Mouse (Mus musculus) forebrain, embryonic 14.5 days (tissue): Measurements from ENCODE around the gene Shisa6. TPM values are rescaled to one million over a fixed set of nuclear protein-coding genes. Genes with fewer than 3 reads are reported as not detected.
A peak's percentile ranks its signal among the peaks of the same experiment; 100 is the strongest.
"Not testable (repeated sequence)": the region's sequence is repeated elsewhere in the genome, so short reads cannot be mapped to it uniquely, and the experiment has no call there.

ENCODE experiments used
- ATAC-seq: fragments of 200-750 bp; cut with Nextera tagmentation; 2 replicates; pipeline ENCODE4 v1.8.0; 2017; ENCODE audit warnings: mild to moderate bottlenecking, moderate library complexity
- DNase-seq: peaks from one replicate; pipeline ENCODE4 v3.0.0-alpha.2; 2015; ENCODE audit warnings: low spot score
- H3K27ac ChIP-seq: fragments of 300-500 bp; sonication (generic); 2 replicates; pipeline ENCODE4 v1.5.1; 2014; ENCODE audit warnings: low read depth, mild to moderate bottlenecking, control low read depth, low read length, moderate library complexity
- H3K27me3 ChIP-seq: fragments of 300-500 bp; sonication (generic); replicated peaks from 2 replicates; pipeline ENCODE4 v1.6.1; 2014; ENCODE audit warnings: low read length, control low read depth, mixed read lengths; ENCODE audit not compliant: control insufficient read depth, insufficient read depth
- H3K36me3 ChIP-seq: fragments of 300-500 bp; sonication (generic); 2 replicates; pipeline ENCODE4 v1.6.1; 2014; ENCODE audit warnings: low read length, control low read depth; ENCODE audit not compliant: control insufficient read depth, insufficient read depth
- H3K4me1 ChIP-seq: fragments of 300-500 bp; sonication (generic); 2 replicates; pipeline ENCODE4 v1.6.1; 2014; ENCODE audit warnings: antibody characterized with exemption, low read length, control low read depth; ENCODE audit not compliant: control insufficient read depth, insufficient read depth
- H3K4me2 ChIP-seq: fragments of 300-500 bp; sonication (generic); 2 replicates; pipeline ENCODE4 v1.6.1; 2014; ENCODE audit warnings: mild to moderate bottlenecking, control low read depth, low read length
- H3K4me3 ChIP-seq: fragments of 300-500 bp; sonication (generic); 2 replicates; pipeline ENCODE4 v1.5.1; 2014; ENCODE audit warnings: low read depth, low read length, control low read depth
- H3K9ac ChIP-seq: fragments of 300-500 bp; sonication (generic); 2 replicates; pipeline ENCODE4 v1.6.1; 2014; ENCODE audit warnings: mild to moderate bottlenecking, low read length, control low read depth, moderate library complexity
- H3K9me3 ChIP-seq: fragments of 300-500 bp; sonication (generic); replicated peaks from 2 replicates; pipeline ENCODE4 v1.6.1; 2016; ENCODE audit warnings: low read length, control low read depth, mixed read lengths; ENCODE audit not compliant: control insufficient read depth
- WGBS: fragments of 180-500 bp; shearing (Covaris S2); extraction: QIAGEN DNeasy Blood & Tissue Kit; methylation state at CpG from one replicate; pipeline ENCODE4 v1.1.7; 2014; 5-methylcytosine and 5-hydroxymethylcytosine counted together
- polyA plus RNA-seq: library from polyadenylated mRNA; unstranded; fragments of >200 nt; fragmentation: Nextera tagmentation; extraction: Ambion mirVana; gene quantifications from 2 replicates; pipeline ENCODE4 v1.2.1, GENCODE M21; 2014

Gene Shisa6
- polyA plus RNA-seq, 1 experiment from 2014 or later = 1.7 TPM

DNA sequence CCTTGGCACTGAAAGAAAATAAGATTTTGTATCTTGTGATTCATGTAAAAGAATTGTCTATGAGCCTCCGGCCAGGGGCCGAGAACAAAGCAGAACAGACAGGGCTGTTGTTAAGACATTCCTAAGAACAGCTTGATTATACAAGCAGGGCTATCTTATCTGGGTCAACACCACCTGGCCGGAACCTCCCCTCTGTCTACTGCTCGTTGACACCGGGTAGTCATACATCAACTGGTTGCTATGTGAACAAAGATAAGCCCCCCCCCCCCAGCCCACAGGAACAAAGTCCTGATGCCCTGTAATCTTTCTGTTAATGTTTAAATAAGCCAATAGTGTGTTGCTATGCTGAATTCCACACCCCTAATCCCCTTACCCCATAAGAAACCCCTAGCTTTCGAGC lies 117.0 kb downstream of the Shisa6 start:
- not testable (repeated sequence) for H3K9me3 ChIP-seq, H3K36me3 ChIP-seq, H3K9ac ChIP-seq, H3K4me1 ChIP-seq, ATAC-seq, H3K27me3 ChIP-seq, H3K4me2 ChIP-seq, DNase-seq, H3K27ac ChIP-seq, H3K4me3 ChIP-seq
- 84% methylated on average over 6 of the region's 6 CpGs for WGBS

- Histone ChIP-seq H3K27ac (no peak overlapping the region; the same call in 1 of the 2 replicates), H3K9ac (no peak overlapping the region), H3K4me1 (no peaks in the 10 kb centered on the region; the same call in 1 of the 2 replicates), H3K36me3 (no peaks in the 10 kb centered on the region), H3K4me3 (no peak overlapping the region), H3K4me2 (no peak overlapping the region), H3K9me3 (no peaks in the 10 kb centered on the region), H3K27me3 (no peaks in the 10 kb centered on the region)
- WGBS = 47% methylated on average over 7 of the region's 7 CpGs
- DNase-seq (peak; percentile 17), ATAC-seq (no peak)
Measured at GRCm38 (mm10) chr11:66400036-66400435, 125.7 kb downstream of the Shisa6 start.

DNA sequence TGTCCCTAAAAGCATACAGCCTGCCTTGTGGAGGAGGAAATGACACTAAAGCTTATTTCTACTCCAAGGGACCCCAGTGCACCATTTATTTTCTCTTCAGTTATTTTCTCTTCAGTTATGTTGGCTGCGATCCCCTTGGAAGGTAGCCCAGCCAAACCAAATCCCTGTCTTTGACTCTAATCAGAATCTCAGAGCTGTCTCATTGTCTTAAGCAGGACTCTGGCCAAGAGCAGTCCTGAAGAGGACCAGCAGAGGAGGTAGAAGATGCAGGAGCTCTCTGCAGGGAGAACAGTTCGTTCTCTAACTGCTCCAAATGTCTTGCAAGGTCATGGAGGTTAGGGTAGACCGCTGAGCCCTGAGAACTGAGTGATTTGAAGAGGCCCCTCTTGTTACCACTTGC lies 138.2 kb downstream of the Shisa6 start:
- no peak overlapping the region for H3K9ac ChIP-seq
- peaks cover 4% of the 10 kb centered on the region; the same call in 1 of the 2 replicates for H3K4me1 ChIP-seq
- 60% methylated on average over 3 of the region's 3 CpGs for WGBS

DNA sequence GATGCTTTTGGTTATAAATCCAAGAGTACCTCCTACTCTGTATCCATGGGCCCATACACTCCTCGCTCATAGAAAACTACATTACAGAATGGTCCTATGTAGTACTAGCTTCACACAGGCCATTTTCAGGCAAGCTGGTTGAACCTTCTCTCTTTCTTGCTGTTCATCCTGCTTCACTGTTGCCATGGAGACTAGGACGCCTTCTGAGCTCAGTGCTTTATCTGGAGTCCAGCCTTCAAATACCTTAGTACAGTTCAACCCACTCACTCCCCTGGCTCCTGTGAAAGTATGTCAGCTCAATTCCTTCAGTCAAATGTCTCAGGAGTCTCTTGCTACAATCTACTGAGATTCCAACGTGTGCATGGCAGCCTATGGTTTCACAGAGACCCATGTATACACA lies 154.0 kb downstream of the Shisa6 start:
- Histone ChIP-seq H3K27ac (no peak overlapping the region), H3K4me2 (no peak overlapping the region), H3K9me3 (no peaks in the 10 kb centered on the region), H3K27me3 (no peaks in the 10 kb centered on the region), H3K36me3 (no peaks in the 10 kb centered on the region), H3K4me1 (no peaks in the 10 kb centered on the region), H3K4me3 (no peak overlapping the region), H3K9ac (no peak overlapping the region)
- ATAC-seq (no peak), DNase-seq (peak; percentile 27)
- 69% methylated on average over 3 of the region's 3 CpGs for WGBS

More for the DNA sequence above, 138.2 kb downstream of the Shisa6 start:
- Histone ChIP-seq H3K9me3 (no peaks in the 10 kb centered on the region), H3K4me2 (no peak overlapping the region), H3K4me3 (no peak overlapping the region), H3K36me3 (no peaks in the 10 kb centered on the region), H3K27ac (no peak overlapping the region), H3K27me3 (no peaks in the 10 kb centered on the region)
- ATAC-seq (no peak), DNase-seq (peak; percentile 56)

DNA sequence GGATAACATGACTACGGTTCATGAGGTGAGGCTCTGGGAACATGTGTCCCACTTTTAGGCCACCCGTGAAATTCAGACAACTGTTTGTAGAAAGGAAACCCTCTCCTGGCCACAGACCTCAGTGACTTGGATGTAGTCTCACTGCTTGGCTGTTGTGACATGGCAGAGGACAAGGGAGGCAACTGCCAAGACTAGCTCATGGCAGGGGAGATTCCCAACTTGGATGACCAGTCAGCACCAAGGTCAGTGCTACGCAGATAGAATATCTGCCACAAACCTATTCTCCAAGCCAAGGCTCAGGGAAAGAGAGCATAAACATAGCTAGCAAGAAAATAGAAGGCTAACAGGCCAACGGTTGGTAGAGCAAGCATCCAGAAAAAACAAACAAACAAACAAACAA lies 156.0 kb downstream of the Shisa6 start:
- WGBS = 90% methylated on average over 4 of the region's 4 CpGs
- no peak for DNase-seq
- Histone ChIP-seq H3K4me3 (no peak overlapping the region), H3K4me1 (no peaks in the 10 kb centered on the region), H3K9me3 (no peaks in the 10 kb centered on the region), H3K36me3 (no peaks in the 10 kb centered on the region), H3K27me3 (no peaks in the 10 kb centered on the region), H3K9ac (no peak overlapping the region), H3K27ac (no peak overlapping the region), H3K4me2 (no peak overlapping the region)
- no peak for ATAC-seq

DNA sequence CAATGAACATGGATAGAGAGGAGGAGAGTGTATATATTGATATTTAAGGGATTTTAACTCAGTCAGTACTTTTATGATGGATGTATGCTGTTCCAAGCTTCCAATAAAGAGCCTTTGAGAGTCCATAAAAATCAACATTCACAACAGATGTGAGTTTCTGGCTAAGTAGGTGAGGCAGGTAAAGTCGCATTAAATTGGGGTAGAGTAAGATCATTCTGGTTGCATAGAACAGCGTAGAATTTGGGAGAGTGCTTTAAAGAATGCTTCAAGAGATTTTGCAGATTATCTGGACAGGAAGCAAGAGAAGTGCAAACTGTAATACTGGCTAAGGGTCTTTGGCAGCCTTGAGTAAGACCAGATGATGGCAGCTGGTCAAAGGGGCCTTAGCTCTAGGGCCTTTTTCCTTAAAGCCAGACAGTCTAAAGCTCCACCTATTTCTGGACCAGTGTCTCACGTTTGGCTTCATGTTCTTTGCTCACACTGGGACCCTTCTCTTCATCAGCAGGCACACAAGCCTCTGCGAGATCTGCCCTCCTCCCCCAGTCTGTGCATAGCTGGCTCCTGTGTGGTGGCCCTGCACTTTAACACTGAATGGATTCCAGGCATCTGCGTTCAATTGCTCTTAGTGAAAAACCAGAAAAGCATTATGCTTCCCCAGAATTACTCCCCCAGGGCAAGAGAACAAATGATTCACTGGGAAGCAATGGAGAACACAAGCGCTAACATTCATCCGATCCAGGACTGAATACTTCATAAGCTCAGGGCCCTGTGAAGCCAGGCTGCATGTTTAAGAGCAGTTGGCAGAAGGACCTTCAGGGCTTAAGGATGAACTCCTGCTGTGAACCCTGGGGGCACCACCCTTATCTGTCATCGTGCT lies 158.7 kb downstream of the Shisa6 start:
- H3K4me2 ChIP-seq = no peak overlapping the region
- H3K27me3 ChIP-seq = no peaks in the 10 kb centered on the region
- no peaks in the 10 kb centered on the region for H3K4me1 ChIP-seq
- H3K36me3 ChIP-seq = no peaks in the 10 kb centered on the region
- 59% methylated on average over 8 of the region's 8 CpGs for WGBS
- DNase-seq (no peak), ATAC-seq (no peak)
- H3K4me3 ChIP-seq = no peak overlapping the region
- H3K9ac ChIP-seq = no peak overlapping the region
- H3K27ac ChIP-seq = no peak overlapping the region
- no peaks in the 10 kb centered on the region for H3K9me3 ChIP-seq

- no peak overlapping the region for H3K9ac ChIP-seq
- no peak overlapping the region for H3K27ac ChIP-seq
- H3K9me3 ChIP-seq = no peaks in the 10 kb centered on the region
- no peaks in the 10 kb centered on the region for H3K27me3 ChIP-seq
- DNase-seq = no peak
- H3K4me3 ChIP-seq = no peak overlapping the region
- no peak overlapping the region for H3K4me2 ChIP-seq
- ATAC-seq = no peak
- WGBS = 88% methylated on average over 1 of the region's 1 CpGs
- no peaks in the 10 kb centered on the region for H3K36me3 ChIP-seq
- no peaks in the 10 kb centered on the region for H3K4me1 ChIP-seq
Measured at GRCm38 (mm10) chr11:66359811-66360210, 166.0 kb downstream of the Shisa6 start.

GRCm38 (mm10) chr11:66344822-66345221 lies 180.9 kb downstream of the Shisa6 start:
- no peak for ATAC-seq

GRCm38 (mm10) chr11:66336313-66336712 lies 189.5 kb downstream of the Shisa6 start:
- H3K4me1 ChIP-seq = no peaks in the 10 kb centered on the region
- no peaks in the 10 kb centered on the region for H3K27me3 ChIP-seq
- peaks cover 3% of the 10 kb centered on the region; the same call in 1 of the 2 replicates for H3K9me3 ChIP-seq
- H3K36me3 ChIP-seq = no peaks in the 10 kb centered on the region
- ATAC-seq (no peak), DNase-seq (no peak)
- no peak overlapping the region for H3K9ac ChIP-seq
- no peak overlapping the region for H3K27ac ChIP-seq
- H3K4me2 ChIP-seq = no peak overlapping the region
- H3K4me3 ChIP-seq = no peak overlapping the region

More at GRCm38 (mm10) chr11:66344822-66345221, 180.9 kb downstream of the Shisa6 start:
- Histone ChIP-seq H3K27ac (no peak overlapping the region), H3K36me3 (no peaks in the 10 kb centered on the region), H3K27me3 (no peaks in the 10 kb centered on the region), H3K4me2 (no peak overlapping the region), H3K9me3 (no peaks in the 10 kb centered on the region), H3K9ac (no peak overlapping the region), H3K4me3 (no peak overlapping the region), H3K4me1 (no peaks in the 10 kb centered on the region)
- 38% methylated on average over 3 of the region's 3 CpGs for WGBS
- DNase-seq = no peak
